Mouse (Mus musculus): Measurements from ENCODE around the gene Ahsg. TPM values are rescaled to one million over a fixed set of nuclear protein-coding genes. Genes with fewer than 3 reads are reported as not detected.

Gene Ahsg
- total RNA-seq, 2 experiments from 2014 or later: 3,016 to 7,289 TPM

- no peak for DNase-seq
Observed at GRCm38 (mm10) chr16:22886726-22887125, 4.4 kb upstream of the Ahsg start.

DNA sequence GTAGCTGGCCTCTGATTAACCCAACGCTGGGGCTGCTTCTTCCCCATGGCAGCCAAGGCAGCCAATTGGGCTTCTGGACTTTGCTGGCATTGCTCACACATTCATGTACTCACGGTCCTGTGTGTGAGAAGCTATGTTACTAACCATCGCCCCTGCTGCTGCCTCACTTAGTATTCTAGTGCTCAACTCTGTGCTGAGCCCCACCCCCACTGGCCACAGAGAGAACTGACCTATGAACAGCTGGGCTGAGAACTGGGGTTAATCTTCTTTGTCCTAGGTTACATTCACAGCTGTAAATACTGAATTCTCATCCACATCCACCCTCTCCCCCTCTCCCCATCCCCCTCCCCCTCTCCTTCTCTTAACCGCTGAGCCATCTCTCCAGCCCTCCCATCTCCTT is 2.2 kb upstream of the Ahsg start:
- no peak for DNase-seq

DNA sequence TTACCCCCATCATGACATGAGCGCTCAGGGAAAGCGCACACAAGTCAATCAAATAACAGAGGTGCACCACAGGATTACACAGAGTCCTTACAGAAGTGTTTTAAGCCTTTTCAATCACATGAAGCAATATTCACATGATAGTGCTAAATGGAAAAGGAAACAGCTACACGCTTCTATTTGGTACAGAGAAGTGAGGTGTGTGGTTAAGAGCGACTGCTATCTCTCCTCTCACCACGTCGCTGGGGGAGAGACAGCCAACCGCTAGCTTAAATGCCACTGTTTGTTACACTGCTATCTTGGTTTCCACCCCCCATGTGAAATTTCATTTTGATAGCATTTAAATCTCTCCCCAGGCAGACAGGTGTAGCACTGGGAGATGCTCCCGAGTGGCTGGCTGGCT is 1.4 kb upstream of the Ahsg start:
- no peak for DNase-seq

GRCm38 (mm10) chr16:22891733-22892154 is 667 bp downstream of the Ahsg start:
- DNase-seq: no peak

DNA sequence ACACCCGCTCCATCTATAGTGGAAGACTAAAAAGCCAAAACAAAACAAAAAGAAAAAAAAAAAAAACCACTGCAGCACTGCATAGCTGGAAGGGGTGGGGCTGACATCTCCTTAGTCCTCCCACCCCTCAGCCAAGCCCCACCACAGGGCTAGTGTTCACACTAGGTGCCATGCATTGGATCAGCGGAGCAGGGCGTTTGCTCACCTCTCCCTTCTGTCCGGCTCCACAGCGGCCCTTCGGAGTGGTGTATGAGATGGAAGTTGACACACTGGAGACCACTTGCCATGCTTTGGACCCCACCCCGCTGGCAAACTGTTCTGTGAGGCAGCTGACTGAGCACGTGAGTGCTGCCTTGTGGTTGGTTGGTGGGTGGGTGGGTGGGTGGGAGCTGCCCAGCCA is 3.0 kb downstream of the Ahsg start:
- no peak for DNase-seq

- peak; percentile 66 for DNase-seq
Observed at GRCm38 (mm10) chr16:22896618-22897017, 5.5 kb downstream of the Ahsg start.

DNA sequence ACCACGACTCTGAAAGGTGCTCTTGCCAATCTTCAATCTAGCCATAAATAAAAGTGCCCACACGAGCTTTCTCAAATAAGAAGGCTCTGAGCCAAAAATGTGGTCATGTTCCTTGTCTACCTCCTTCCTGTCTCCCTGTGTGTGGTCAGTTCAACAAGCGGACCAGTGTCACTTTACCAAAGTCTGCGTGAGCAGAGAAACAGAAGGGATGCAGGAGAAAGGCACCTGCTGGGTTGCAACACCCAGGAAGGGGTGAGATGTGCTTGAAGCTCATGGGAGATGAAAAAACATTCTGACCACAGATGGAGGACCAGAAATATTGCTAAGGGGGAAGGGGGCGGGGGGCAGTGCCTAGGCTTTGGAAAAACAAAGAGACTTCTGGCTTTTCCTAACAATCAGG is 8.3 kb downstream of the Ahsg start:
- no peak for DNase-seq

GRCm38 (mm10) chr16:22899866-22900570 is 8.9 kb downstream of the Ahsg start:
- no peak for DNase-seq

GRCm38 (mm10) chr16:22901326-22901725 is 10.2 kb downstream of the Ahsg start:
- no peak for DNase-seq

DNA sequence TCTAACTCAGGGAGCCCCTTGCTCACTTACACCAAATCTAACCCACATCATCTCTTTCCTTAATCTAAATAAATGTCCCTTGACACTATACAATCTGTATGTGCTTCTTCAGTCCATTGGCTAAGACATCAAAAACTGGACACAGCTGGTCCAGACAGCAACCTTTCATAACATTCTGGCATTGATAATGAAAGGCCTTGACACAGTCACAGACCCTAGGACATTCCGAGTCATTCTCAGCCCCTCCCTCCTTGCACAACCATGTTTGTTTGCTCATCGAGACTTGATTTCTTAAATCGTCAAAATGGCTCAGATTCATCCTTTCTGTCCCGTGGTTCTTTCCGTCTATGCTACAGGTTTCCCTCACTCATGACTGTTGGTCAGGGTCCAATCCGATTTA is 18.2 kb downstream of the Ahsg start:
- no peak for DNase-seq

GRCm38 (mm10) chr16:22911986-22912385 is 20.9 kb downstream of the Ahsg start:
- DNase-seq: no peak

GRCm38 (mm10) chr16:22912886-22913285 is 21.8 kb downstream of the Ahsg start:
- no peak for DNase-seq

GRCm38 (mm10) chr16:22914276-22914675 is 23.2 kb downstream of the Ahsg start:
- DNase-seq: no peak

DNA sequence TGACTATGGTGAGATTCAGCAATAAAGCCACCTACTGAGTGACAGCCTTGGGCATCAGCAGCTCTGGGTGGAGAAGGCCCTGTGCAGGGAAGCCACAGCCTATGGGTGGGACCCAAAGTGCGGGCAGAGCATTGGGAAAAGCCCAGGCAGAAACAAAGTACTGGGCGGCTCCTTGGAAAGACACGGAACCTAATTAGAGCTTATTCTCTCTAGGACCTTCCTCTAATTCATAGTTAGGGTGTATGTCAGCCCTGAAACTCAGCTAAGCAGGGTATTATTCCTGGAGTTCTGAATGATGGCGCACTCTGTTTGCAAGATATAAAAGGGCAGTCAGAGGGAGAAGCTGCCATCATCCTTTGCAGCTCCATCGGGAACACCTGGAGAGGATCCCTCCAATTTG is 27.0 kb downstream of the Ahsg start, which contains the start of gene Fetub:
TSS of gene Fetub (plus strand) at position 301 of the 400 bp plus-strand sequence.
- DNase-seq: no peak

DNA sequence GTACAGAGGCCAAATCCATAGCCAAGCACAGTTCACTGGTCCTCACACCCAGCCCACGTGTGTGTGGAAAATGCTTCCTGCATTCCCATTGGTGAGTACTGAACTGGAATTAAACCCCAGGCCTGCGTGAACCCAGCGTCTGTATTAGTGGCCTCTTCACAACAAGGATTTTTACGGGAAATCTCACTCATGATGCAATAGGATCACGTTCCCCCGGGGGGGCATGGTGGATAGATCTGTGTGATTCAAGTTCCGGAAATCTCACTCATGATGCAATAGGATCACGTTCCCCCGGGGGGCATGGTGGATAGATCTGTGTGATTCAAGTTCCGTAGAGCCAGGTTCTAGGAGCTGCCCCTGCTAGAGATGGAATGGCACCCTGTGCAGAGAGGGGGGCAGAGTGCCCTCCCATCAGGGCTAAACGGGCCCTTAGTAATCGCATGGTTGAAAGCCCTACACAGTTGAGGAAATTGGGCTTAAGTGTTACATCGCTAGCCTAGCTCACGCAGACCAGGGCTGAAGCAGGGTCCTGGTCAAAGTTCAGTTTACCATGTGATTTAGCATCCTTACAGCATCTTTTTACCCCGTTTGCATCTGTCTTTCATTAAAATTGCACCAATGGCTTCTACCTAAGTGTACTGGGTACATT is 27.7 kb downstream of the Ahsg start:
- DNase-seq: no peak

- DNase-seq: peak; percentile 71
Observed at GRCm38 (mm10) chr16:22919971-22920854, 29.1 kb downstream of the Ahsg start.

DNA sequence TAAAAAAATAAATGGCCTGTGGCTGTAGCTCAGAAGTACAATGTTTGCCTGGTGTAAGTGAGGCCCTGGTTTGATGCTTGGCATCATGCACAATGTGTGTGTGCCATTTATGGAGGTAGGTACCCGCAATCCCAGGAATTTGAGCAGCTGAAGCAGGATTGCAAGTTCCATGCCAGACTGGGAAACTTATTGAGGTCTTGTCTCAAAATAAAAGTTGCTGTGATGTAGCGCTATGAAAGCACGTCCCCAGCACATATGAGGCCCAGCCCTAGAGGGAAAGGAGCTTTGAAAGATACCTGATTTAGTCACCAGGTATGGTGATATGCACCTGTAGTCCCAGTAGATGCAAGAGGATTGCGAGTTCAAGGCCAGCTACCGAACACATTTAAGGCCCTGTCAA is 30.7 kb downstream of the Ahsg start:
- no peak for DNase-seq

GRCm38 (mm10) chr16:22922433-22922832 is 31.4 kb downstream of the Ahsg start:
- DNase-seq: no peak

GRCm38 (mm10) chr16:22929575-22929974 is 38.5 kb downstream of the Ahsg start:
- no peak for DNase-seq

DNA sequence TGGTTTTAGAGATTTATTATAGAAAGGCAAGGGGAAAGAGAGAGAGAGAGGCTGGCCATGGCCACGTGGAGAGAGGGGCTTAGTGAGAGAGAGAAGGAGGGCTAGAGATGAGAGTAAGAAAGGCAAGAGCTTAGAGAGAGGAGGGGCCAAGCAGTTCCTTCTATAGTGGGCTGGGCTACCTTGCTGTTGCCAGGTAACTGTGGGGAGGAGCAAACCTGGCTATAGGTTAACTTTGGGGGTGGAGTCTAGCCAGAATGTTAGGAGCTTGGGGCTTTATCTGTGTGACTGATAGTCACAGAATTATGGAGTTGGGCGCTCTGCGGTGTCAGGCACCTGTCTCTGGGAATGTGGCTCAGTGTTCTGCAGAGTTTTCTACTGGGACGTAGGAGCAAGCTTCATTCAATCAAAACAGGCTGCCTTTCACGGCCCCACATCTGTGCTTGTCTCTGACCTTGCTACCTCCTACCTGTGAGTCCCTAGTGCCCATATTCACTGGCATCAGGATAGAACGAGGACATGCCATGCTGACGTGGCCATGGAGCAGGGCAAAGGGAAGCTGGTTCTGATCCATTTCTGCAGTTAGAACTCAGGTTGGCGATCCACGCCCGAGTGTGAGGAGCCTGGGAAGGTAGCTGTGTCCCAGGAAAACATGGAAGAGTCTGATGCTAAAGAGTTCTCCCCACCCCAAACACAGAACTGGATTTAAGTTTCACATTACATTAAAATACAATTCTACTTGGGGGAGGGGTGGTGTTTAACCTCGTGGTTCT is 40.5 kb downstream of the Ahsg start:
- no peak for DNase-seq

DNA sequence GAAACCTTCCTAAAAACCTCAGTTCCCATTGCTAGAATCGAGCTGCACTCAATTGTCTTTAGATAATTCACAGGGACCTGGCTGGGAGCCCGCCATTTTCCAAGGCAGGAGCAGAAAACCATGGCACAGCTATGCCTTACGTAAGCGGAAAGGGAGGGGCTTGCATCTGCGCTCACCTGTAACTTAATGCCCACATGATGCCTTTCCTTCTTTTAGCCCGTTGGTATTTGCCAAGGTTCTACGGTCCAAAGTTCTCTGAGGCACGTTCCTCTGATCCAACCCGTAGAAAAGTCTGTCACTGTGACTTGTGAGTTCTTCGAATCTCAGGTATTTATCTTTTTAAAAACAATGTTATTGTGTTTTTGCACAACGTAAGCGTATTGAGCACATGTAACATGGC is 46.6 kb downstream of the Ahsg start:
- no peak for DNase-seq

DNA sequence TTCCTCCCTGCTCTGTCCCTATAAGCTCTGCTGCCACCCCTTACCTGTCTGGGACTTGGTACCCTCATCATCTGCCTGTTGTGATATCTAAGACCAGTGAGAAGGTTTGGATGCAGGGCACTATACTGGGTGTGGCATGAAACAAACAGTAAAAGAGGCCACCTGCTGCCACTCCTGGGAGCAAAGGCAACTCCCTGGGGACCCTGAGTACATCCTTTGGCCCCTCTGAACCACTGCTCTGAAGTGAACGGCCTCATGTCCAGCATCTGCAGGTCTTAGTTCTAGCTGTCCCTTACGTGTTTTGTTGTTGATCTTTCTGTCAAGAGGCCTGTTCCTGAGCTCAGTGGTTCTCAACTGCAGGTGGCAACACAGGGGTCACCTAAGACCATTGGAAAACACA is 47.5 kb downstream of the Ahsg start:
- no peak for DNase-seq

All from adrenal gland, postnatal 10 days (tissue).